Mouse (Mus musculus) cerebellum, postnatal 4 days (tissue): ENCODE results near the gene Kcnip1.

Source experiments
- DNase-seq, 2 experiments: peaks; one replicate each; pipeline ENCODE4 v3.0.0; 2022; ENCODE audit warnings: low spot score in 2 of 2, mixed read lengths in 1 of 2

Gene Kcnip1

DNA sequence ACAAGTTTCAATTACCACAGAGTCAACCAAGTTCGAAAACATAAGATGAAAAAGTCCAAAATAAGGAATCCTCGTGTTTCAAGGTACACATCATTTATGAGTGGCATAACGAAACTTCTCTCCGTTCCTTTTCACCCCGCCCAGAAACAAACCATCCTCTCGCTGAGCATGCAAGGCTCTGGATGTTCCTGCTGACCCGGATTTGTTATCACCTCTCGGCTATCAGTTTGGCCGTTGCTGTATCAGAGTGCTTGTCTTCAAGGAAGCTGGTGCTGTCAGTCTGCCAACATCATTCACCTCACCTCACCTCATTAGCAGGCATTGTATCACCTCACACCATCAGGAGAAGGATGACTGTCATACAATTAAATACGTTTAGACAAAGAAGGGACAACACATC, 90.6 kb downstream of the Kcnip1 start:
- no peak for DNase-seq

DNA sequence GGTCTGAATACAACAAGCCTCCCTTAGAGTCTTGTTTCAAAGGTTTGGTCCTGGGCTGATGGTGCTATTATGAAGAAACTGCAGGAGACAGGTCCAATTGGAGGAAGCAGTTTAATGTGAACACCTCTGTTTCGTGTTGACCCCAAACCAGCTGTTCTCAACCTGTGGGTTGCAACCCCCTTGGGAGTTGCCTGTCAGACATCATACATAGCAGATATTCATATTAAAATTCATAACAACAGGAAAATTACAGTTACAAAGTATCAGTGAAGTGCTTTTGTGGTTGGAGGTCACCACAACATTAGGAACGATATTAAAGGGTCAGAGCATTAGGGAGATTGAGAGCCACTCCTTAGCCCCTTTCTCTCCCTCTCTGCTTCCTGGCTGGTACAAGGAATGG, 91.2 kb downstream of the Kcnip1 start:
- DNase-seq, result no peak

DNA sequence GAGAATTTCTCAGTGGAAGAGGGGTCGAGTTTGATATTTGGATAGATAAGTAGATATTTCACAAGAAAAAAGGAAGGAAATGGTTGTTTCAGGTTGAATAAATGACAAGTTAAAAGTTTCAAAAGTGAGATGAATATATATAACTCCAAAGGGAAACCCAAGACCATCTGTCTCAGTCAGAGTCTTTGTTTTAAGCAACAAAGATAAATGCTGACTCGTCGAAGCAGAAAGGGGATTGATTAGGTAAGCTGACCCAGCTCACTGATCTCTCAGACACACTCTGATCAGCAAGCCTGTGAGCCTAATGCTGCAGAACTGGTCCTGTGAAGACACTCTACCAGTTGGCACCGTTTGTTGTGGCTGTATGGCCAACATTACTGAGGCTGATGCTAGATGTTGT, 101.9 kb downstream of the Kcnip1 start:
- no peak for DNase-seq

DNA sequence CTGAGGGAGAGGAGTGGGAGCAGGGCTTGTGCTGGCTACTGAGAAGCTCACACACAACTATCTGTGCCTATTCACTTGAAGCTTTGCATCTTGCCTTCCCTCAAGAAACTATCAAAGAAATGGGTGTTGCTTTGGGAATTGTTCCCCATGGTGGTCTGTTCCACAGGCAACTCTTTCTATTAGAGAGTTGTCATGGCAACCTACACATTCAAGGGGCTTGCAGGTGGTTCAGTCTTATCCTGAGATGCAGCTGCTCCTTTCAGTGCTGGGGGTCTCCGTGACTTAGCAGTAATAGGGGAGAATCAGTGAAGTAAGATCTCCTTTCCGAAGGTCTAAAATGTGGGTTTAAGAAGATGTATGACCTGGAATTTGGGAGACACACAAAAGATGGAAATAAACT, 102.6 kb downstream of the Kcnip1 start:
- no peak for DNase-seq

DNA sequence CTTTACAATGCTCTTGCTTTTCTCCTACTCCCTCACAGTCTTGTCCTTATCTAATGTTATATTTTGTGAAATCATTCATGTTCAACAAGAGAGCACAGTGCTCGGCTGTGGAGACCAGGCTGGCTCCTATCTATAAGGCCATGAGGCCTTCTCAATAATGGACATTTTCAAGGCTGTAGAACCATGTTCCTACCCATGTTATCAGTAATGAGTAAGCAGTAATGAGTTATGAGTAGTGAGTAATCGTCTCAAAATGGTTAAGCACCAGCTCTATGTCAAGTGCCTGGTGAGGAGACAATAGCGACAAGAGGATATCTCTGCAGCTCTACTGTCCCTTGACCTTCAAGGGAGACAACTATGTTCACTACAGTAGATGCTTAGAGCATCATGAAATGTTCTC, 105.3 kb downstream of the Kcnip1 start:
- no peak for DNase-seq

DNA sequence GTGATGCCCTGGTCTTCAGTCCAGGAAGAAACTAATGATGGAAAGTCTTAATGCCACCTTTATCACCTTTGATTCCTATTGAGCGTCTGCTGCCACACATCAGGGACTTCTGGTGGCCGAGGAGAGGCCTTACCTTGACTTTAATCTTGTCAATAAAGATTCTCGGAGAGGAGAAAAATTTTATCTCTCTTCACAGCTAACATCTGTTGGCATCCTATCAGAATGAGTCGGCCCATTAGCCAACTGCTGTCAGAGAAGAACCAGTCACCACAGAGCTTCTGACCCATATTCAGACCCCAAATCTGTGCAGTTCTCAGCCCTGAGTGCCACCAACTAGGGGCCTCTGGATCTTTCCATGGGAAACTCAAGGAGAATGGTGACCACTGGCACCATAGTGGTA, 107.0 kb downstream of the Kcnip1 start:
- no peak for DNase-seq

DNA sequence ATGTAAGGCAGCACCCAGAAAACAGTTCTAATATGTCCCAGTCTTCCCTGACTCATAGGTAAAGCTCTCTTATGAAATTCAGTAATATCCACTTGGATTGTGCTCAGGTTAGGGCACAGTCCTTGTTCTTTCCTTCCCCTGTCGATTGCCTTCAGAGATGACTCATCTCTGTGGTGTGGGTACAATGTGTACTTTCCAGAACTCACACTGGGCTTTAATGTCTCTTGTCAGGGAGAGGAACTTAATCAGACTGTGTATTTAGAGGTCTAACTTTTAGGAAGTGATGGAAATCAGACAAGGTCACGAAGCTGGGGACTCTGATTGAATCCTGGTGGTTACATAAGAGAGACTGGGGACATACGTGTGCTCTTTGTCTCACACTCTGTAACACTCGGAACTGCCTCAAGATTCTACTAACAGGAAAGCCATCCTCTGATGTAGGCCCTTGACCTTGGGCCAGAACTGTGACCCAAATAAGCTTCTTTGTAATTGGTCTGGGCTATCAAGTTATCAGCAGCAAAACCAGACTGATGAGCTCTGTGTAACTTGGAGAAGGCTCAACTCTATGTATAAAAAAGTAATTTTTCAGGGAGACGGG, 110.1 kb downstream of the Kcnip1 start:
- no peak for DNase-seq

DNA sequence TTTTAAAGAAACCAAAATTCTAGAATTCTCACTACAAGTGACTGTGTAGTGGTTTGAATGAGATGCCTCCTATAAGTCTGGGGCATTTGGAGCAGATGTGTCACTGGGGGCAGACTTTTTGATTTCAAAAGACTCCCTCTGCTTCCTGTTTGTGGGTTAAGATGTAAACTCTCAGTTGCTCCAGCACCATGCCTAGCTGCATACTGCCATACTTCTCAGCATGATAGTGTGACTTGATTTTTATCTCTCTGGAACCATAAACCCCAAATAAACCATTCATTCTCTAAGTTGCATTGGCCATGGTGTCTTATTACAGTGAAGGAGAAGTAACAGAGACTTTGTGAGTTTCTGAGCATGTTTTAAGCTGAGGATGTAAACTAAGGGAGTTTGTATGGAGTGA, 118.0 kb downstream of the Kcnip1 start:
- no peak for DNase-seq

DNA sequence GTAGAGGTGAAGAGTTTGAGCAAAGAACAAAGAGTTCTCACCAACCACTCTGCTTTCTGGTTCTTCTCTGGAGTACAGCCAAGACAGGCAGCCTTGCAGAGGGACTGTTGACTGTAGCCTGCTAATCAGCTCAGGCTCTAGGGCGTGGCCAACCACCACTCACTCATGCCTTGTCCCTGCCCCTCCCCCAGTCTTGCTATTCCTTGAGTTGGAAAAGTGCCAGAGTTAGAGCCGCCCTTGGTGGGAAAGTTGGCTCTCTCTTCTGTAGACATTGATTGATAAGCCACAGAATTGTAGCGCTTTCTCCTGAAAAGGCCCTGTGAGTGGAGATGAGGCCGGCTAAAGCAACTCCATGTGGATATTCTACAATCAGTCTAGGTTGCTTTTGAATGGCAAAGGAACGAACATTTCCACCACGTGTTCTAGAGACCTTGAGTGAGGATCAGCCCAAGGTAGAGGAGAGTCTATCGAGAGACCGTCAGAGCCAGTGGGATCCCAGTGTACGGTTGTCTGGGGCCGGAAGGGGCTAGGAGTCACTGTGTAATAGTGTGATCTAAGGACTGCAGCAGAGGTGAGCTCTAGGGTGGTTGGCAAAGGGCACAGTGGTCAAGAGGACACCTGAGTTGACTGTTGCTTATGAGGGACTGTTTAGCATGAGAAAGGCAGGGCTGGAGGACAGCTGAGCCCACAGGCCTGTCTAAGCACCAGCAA, 119.7 kb downstream of the Kcnip1 start:
- DNase-seq, result no peak

DNA sequence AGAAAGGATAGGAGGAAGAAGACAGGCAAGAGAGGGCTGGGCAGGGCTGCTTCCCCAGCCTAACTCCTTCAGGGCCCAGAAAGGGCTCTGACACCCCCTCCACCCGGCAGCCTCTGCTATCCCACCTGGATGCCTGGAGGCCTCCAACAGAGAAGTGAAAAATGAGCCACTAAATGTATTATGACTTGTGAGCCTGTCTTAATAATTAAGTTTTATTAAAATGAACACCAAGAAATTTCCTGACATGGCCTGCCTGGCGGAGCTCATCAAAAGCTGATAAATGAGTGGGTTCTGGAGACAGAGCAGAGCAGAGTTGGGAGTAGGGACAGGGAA, 120.3 kb downstream of the Kcnip1 start:
- DNase-seq, result no peak

DNA sequence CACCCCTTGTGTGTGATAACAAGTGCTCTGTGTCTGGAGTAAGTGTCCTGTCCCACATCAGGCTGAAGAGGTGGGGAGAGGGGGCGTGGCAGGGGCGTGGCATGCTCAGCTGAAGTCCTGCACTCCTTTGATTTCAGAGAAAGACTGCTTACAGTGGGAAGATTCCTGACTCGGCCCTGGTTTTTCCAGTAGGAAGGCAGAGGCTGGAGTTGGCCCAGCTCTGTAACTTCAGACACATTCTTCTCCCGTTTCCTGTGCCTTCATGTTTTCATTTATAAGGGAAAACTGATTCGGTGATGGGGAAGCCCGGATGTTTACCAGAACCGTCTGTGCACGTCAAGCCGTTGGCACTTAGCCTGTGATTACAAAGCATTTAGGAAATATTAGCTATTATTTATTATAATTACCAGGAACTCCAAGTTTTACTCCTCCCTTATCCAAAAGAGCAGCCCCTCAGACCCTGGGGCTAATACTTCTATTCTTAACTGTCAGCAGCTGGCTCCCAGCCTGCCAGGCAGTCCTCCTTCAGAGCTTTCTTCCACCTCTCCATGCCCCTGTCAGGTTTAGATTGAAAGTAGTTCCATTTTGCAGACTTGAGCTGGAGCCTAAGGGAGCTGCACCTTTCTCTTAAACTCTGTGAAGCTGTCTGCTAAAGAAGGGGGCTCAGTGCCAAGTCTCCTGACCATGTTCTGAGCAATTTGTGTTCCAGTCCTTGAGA, 120.8 kb downstream of the Kcnip1 start:
- DNase-seq, result no peak

DNA sequence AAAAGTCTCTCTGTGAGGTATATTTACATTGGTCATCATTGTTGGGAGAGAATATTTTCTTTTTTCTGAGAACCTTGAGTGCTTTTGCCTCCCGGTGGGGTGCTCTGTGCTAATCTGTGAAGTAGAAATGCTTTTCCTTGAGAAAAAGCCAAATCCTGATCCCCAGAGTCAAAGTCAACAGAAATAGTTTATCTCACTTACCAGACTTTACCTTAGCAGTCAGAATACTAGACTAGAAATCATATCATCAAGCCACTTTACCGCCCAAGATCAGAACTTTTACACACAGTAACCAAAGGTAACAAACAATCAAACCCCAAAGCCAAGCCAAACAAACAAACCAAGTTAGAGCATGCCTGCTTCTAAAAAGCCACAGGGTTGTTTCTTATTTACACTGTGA, 122.7 kb downstream of the Kcnip1 start:
- DNase-seq, result no peak

DNA sequence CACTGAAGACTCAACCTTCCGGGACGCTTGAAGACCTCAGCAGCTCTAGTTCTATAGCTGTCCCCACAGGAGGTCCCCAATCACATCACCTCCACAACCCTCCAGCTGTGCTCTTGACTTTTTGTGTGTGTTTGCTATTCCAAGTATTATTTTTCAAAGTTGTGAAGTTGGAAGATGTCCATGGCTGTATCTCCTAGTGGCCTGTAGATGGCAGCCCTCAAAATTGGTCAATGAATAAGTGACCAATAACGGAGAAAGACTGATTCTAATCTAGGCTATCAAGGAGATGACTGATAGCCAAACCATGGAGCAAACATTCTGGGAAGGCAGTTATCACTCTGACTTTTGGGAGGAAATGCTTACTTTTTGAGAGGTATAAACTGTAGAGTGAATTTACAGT, 123.4 kb downstream of the Kcnip1 start:
- DNase-seq, result no peak

DNA sequence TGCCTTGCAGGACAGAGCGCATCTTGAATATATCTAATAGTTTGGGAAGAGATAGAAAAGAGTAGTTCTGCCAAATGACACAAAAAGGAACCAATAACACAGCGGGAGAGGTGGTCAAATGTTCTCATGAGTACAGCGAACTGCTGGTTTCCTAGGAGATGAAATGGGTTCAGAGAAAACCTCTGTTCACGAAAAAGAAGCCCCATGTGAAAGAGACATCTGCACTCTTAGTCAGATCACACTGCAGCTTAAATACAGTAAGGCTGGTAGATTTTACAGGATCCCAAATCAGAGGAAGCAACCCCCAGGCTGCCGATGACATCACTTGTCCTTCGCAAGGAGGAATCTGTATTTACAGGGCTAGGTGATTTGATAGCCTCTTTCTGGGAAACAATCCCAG, 126.2 kb downstream of the Kcnip1 start:
- DNase-seq, result no peak

DNA sequence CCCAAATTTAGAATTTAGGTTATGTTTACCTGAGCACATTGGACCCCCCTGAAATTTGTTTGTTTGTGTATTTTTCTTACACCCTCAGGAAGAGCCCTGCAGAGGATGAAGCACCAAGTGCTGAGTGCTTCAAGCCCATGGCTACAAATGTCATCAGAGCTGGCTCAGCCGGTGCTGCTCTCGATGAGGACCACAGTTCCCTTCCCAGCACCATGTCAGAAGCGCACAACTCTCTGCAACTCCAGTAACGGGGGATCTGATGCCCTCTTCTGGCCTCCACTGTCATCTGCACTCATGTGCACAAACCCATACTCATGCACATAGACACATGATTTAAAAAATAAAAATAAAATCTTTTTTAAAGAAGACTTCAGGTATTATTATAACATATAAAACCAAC, 128.7 kb downstream of the Kcnip1 start:
- DNase-seq, result no peak

DNA sequence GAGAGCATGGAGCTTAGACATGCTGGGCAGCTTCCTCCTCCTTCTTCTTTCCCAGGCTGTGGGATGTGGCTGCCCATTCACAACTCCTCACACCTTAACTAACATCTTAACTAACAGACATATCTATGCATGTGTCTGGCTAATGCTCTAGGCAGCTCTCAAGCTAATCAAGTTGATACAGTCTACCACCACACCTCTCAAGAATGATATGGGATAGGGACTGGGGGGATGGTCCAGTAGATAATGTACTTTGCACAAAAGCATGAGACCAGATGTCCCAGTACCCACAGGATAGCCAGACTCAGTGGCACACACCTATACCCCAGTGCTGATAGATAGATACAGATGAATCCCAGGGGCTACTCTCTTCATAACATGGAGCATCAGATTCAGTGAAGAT, 131.1 kb downstream of the Kcnip1 start:
- DNase-seq, result no peak

DNA sequence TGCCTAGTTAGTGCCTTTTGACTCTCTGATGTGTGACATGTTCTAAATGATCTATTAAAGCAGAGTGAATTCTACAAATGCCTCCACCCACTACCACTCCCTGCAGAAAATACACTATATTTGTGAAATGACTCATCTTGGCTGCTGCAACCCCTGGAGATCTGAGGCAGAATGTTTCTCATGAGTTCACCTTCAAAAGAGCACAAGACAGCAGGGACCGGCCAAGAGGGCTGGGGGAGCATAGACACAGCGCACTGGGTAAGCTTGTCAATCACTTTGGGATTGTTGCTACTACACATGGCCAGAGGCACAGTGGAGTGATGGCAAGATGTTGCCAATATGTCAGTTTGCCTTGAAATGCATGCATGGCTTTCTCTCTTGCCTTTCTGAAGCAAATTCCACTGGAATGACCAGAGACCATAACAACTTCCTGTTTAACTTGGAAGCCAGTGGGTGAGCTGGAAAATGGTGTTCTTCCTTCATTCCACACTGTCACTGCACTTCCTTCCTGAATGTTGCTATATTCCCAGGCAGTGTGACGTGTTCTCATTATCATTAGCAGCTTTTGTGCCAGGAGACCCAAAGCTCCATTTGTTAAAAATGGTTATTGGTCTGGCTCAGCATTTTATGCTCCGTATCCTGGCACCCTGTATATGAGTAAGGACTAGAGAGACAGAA, 131.9 kb downstream of the Kcnip1 start:
- no peak for DNase-seq

DNA sequence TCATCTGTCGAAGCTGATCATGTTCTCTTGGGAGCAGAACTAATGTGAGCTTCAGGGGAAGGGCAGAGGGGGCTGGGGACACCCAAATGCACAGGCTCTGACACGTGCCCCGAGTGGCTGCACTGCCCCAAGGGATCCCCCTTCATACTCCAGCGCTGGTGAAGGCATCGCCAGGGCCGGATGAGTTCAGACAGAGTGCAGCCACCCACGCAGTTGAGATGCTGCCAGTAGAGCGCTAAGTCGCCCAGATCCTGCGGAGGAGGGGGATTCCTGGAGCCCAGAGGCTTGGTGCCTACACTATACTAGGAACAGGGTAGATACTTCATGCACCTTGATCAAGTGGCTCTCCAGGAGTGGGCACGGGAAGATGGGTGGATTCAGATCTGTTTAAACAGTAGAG, 143.3 kb downstream of the Kcnip1 start:
- peak in 1 of 2 experiments; percentile 37 for DNase-seq

DNA sequence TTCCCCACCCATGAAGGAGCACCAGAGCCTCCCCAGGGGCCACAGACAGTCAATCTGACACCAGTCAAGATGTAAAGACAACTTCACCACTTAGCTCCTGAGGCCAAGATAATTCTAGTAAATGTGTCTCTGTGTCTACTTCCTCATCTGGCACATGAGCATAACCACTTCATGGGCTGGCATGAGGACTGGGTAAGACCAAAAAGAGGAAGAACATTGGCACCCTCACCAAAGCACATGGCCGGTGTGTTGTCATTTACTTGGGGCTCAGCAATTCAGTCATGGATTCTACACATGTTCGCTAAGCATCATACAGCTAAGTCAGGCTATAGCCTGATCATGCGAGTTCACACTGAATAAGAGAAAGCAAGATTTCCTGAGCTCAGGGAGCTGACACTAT, 144.3 kb downstream of the Kcnip1 start:
- no peak for DNase-seq

DNA sequence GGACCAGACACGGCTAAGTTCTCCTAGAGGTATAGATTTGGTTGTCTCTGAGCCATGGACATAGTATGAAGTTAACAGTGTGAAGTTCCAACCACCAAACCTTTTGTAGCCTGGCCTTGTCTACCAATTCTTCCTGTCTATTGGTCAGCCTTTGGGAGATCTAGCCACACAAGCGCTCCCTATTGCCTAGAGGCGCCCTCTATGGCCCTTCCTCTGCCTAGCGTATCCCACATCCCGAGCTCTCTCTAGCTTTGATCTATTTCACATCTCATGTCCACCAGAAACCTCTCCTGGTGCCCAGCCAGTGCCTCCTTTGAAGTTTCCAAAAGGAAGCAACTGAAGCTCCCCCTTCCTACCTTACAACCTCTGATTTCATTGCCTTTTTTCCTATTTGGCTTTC, 147.0 kb downstream of the Kcnip1 start:
- no peak for DNase-seq

DNA sequence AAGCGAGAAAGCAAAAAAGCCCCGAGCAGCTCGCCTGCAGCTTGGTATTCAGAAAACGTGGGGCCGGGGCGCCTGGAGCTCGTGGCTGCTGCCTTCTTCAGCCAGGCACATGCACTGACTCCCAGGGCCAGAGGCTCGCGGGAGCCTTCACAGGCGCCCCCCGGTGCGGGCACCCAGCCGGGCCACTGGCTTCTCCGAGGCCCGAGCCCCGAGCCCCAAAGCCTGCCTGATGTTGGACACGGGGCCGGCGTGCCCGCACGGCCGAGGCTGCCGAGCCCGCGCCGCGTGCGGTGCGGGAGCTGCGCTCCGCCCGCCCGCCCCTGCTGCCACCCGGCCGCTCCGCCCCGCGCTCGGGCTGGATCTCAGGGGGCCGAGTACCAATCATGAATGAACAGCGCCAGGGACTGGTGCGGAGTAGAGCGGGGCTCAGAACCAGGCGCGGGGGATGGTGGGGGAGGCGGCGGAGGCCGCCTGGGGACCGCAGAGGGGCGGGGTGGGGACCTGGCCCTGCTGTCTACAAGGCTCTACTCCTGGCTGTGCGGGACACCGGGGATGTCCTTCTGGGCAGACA, 149.6 kb downstream of the Kcnip1 start:
- DNase-seq, result no peak

DNA sequence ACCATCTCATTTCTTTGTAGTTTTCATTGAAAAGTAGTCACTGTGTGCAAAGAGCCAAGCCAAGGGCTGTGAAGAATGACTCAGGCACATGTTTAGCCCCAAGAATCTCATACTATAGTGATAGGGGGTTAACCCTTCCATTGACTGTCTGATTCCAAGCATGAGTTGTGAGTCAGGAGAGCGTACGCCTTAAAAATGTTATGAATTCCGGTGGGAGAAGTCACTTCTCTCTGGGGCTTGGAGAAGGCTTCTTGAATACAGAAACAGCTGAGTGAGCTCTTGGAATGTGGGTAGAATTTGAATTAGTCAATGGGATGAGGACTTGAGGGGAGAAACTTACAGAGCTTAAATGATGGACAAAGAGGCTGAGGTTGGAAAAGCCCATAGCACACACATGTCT, 153.9 kb downstream of the Kcnip1 start:
- DNase-seq, result no peak

DNA sequence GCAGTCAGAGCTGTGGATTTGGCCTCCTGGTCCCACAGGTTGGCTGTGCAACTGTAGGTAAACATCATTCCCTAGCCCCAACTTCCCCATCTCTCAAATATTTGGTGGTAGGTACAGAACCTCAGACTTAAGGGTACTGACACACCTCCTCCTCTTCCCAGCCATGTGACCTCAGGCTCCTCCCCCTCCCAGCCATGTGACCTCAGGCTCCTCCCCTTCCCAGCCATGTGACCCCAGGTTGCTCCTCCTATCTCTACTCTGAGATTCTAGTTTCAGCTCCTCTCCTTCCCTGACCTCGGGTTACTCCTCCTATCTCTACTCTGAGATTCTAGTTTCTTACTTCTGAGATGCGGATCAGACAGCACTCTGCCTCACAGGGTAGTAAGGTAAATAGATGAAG, 163.2 kb downstream of the Kcnip1 start:
- DNase-seq, result no peak
